Mouse (Mus musculus) midbrain, embryonic 11.5 days (tissue): ENCODE results near the gene Ankrd44. TPM values are rescaled to one million over a fixed set of nuclear protein-coding genes. Genes with fewer than 3 reads are reported as not detected.

Experiments used
- ATAC-seq: fragments of 200-750 bp; cut with Nextera tagmentation; 2 replicates; pipeline ENCODE4 v1.8.0; 2017; ENCODE audit warnings: moderate TSS enrichment, moderate library complexity; ENCODE audit not compliant: low FRiP score
- DNase-seq: peaks from one replicate; pipeline ENCODE4 v3.0.0; 2015; ENCODE audit warnings: low spot score; ENCODE audit errors: missing footprints
- H3K27ac ChIP-seq: fragments of 300-500 bp; sonication (generic); 2 replicates; pipeline ENCODE4 v1.5.1; 2014; ENCODE audit warnings: low read depth, low read length
- H3K27me3 ChIP-seq: fragments of 300-500 bp; sonication (generic); 2 replicates; pipeline ENCODE4 v1.6.1; 2014; ENCODE audit warnings: mild to moderate bottlenecking, low read length, moderate library complexity, mixed read lengths; ENCODE audit not compliant: control insufficient read depth, insufficient read depth
- H3K36me3 ChIP-seq: fragments of 300-500 bp; sonication (generic); 2 replicates; pipeline ENCODE4 v1.6.1; 2014; ENCODE audit warnings: mild to moderate bottlenecking, low read length, moderate library complexity, mixed read lengths; ENCODE audit not compliant: control insufficient read depth, insufficient read depth
- H3K4me1 ChIP-seq: fragments of 300-500 bp; sonication (generic); 2 replicates; pipeline ENCODE4 v1.6.1; 2014; ENCODE audit warnings: low read length; ENCODE audit not compliant: control insufficient read depth, insufficient read depth
- H3K4me2 ChIP-seq: fragments of 300-500 bp; sonication (generic); 2 replicates; pipeline ENCODE4 v1.6.1; 2014; ENCODE audit warnings: mild to moderate bottlenecking, moderate library complexity
- H3K4me3 ChIP-seq: fragments of 300-500 bp; sonication (generic); 2 replicates; pipeline ENCODE4 v1.5.1; 2014; ENCODE audit warnings: low read depth, low read length
- H3K9ac ChIP-seq: fragments of 300-500 bp; sonication (generic); 2 replicates; pipeline ENCODE4 v1.6.1; 2014; ENCODE audit warnings: low read length
- H3K9me3 ChIP-seq: fragments of 300-500 bp; sonication (generic); 2 replicates; pipeline ENCODE4 v1.6.1; 2016; ENCODE audit warnings: low read length; ENCODE audit not compliant: control insufficient read depth
- WGBS: fragments of 180-500 bp; shearing (Covaris S2); extraction: QIAGEN DNeasy Blood & Tissue Kit; methylation state at CpG from one replicate; pipeline ENCODE4 v1.1.7; 2014; 5-methylcytosine and 5-hydroxymethylcytosine counted together
- polyA plus RNA-seq: library from polyadenylated mRNA; unstranded; fragments of >200 nt; fragmentation: Nextera tagmentation; extraction: Ambion mirVana; gene quantifications from 2 replicates; pipeline ENCODE4 v1.2.1, GENCODE M21; 2014

Ankrd44 gene
- polyA plus RNA-seq, 1 experiment from 2014 or later: 10.1 TPM

- H3K4me1 ChIP-seq: peaks cover 11% of the 10 kb centered on the region
- no peak for ATAC-seq
- 86% methylated on average over 7 of the region's 7 CpGs for WGBS
These were observed 61.1 kb downstream of the Ankrd44 start for GRCm38 (mm10) chr1:54864928-54865652.

DNA sequence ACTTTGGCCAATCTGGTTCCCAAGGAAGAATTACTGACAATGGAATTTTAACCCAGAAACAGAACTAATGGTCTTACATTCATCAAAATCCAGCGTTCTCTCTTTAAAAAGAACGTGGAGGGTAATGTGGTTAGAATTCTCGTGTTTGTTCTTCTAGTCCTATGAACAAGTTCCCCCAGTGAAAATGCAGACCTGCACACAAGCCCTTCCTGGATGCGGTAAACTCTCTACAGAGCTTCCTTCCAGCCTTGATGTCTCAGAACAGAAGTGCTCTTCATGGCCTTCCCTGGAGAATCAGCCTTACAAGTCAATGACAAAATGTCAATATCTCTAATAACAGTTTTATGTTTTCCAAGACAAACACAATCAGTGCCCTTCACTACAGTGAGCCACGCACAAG, 65.8 kb downstream of the Ankrd44 start:
- no peak overlapping the region for H3K4me2 ChIP-seq
- H3K27me3 ChIP-seq: no peaks in the 10 kb centered on the region
- no peaks in the 10 kb centered on the region for H3K36me3 ChIP-seq
- H3K27ac ChIP-seq: no peak overlapping the region
- H3K4me1 ChIP-seq: peaks cover 5% of the 10 kb centered on the region; the same call in 1 of the 2 replicates
- no peaks in the 10 kb centered on the region for H3K9me3 ChIP-seq
- H3K9ac ChIP-seq: no peak overlapping the region
- DNase-seq (no peak), ATAC-seq (no peak)
- 88% methylated on average over 5 of the region's 5 CpGs for WGBS
- H3K4me3 ChIP-seq: no peak overlapping the region

More at GRCm38 (mm10) chr1:54864928-54865652, 61.1 kb downstream of the Ankrd44 start:
- Histone ChIP-seq H3K4me3 (no peak overlapping the region), H3K4me2 (no peak overlapping the region), H3K27me3 (no peaks in the 10 kb centered on the region), H3K9me3 (no peaks in the 10 kb centered on the region), H3K36me3 (no peaks in the 10 kb centered on the region), H3K27ac (no peak overlapping the region), H3K9ac (no peak overlapping the region)
- no peak for DNase-seq

DNA sequence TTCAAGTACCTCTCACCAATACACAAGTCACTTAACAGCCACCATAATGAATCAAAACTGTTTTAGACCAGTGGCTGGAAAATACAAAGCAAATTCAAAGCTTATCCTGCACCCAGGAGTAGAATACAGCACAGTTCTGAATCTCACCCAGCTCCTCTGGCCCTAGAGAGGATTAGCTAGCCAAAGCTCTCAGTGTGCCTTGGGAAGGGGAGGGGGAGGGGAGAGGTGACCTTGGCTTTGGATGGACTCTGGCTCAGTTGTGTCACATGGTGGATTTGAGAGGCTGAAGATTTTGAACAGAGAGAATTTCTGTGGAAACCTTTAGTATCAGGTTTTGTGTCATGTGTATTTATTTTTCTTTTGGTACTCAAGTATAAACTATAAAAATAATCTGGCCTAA, 66.3 kb downstream of the Ankrd44 start:
- DNase-seq (no peak), ATAC-seq (0 out of 2 replicates have a peak, but pooled peaks have one; percentile 62)
- H3K4me3 ChIP-seq: no peak overlapping the region
- H3K4me2 ChIP-seq: no peak overlapping the region
- H3K4me1 ChIP-seq: peaks cover 5% of the 10 kb centered on the region; the same call in 1 of the 2 replicates
- H3K9ac ChIP-seq: no peak overlapping the region
- no peaks in the 10 kb centered on the region for H3K36me3 ChIP-seq
- no peaks in the 10 kb centered on the region for H3K9me3 ChIP-seq
- no peak overlapping the region for H3K27ac ChIP-seq
- no peaks in the 10 kb centered on the region for H3K27me3 ChIP-seq

GRCm38 (mm10) chr1:54858898-54859297, 67.3 kb downstream of the Ankrd44 start:
- Histone ChIP-seq H3K27ac (no peak overlapping the region), H3K4me3 (no peak overlapping the region), H3K4me1 (peaks cover 5% of the 10 kb centered on the region; the same call in 1 of the 2 replicates), H3K9me3 (no peaks in the 10 kb centered on the region), H3K9ac (no peak overlapping the region), H3K36me3 (no peaks in the 10 kb centered on the region), H3K4me2 (no peak overlapping the region), H3K27me3 (no peaks in the 10 kb centered on the region)
- no peak for DNase-seq
- ATAC-seq: no peak
- 92% methylated on average over 2 of the region's 2 CpGs for WGBS

- Histone ChIP-seq H3K9ac (no peak overlapping the region), H3K4me3 (no peak overlapping the region), H3K36me3 (no peaks in the 10 kb centered on the region), H3K4me1 (0 out of 2 replicates have a peak, but pooled peaks cover 3% of the 10 kb centered on the region), H3K4me2 (no peak overlapping the region), H3K9me3 (no peaks in the 10 kb centered on the region), H3K27me3 (no peaks in the 10 kb centered on the region), H3K27ac (no peak overlapping the region)
- WGBS: 96% methylated on average over 7 of the region's 7 CpGs
- ATAC-seq (no peak), DNase-seq (no peak)
These were observed 69.7 kb downstream of the Ankrd44 start for GRCm38 (mm10) chr1:54856502-54856901.

- Histone ChIP-seq H3K9me3 (no peaks in the 10 kb centered on the region), H3K4me2 (no peak overlapping the region), H3K27ac (no peak overlapping the region), H3K4me3 (no peak overlapping the region), H3K36me3 (no peaks in the 10 kb centered on the region), H3K9ac (no peak overlapping the region), H3K27me3 (no peaks in the 10 kb centered on the region), H3K4me1 (0 out of 2 replicates have a peak, but pooled peaks cover 3% of the 10 kb centered on the region)
- ATAC-seq (no peak), DNase-seq (no peak)
- WGBS: 86% methylated on average over 3 of the region's 3 CpGs
These were observed 70.2 kb downstream of the Ankrd44 start for GRCm38 (mm10) chr1:54855970-54856369.

DNA sequence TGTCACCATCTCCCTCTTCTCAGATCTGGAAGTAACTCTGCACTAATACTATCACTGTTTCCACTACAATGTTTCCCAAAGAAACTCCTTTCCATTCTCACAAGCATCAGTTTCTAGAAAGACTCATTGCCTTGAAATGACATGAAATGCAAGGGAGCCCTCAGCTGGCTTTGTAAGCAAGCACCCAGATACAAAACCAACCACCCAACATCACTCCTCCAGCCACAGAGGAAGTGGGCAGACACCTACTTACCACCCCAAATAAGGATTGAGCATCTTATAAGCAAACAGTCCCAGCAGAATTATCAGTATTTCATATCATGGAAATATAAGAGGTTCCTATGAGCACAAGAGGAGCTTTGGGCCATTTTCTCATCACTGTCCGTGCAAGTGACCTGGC, 71.8 kb downstream of the Ankrd44 start:
- ATAC-seq: no peak
- no peaks in the 10 kb centered on the region for H3K9me3 ChIP-seq
- H3K4me3 ChIP-seq: no peak overlapping the region
- 91% methylated on average over 1 of the region's 1 CpGs for WGBS
- no peak overlapping the region for H3K27ac ChIP-seq
- H3K27me3 ChIP-seq: no peaks in the 10 kb centered on the region
- H3K9ac ChIP-seq: no peak overlapping the region
- H3K36me3 ChIP-seq: no peaks in the 10 kb centered on the region
- DNase-seq: no peak
- H3K4me1 ChIP-seq: no peaks in the 10 kb centered on the region
- H3K4me2 ChIP-seq: no peak overlapping the region

DNA sequence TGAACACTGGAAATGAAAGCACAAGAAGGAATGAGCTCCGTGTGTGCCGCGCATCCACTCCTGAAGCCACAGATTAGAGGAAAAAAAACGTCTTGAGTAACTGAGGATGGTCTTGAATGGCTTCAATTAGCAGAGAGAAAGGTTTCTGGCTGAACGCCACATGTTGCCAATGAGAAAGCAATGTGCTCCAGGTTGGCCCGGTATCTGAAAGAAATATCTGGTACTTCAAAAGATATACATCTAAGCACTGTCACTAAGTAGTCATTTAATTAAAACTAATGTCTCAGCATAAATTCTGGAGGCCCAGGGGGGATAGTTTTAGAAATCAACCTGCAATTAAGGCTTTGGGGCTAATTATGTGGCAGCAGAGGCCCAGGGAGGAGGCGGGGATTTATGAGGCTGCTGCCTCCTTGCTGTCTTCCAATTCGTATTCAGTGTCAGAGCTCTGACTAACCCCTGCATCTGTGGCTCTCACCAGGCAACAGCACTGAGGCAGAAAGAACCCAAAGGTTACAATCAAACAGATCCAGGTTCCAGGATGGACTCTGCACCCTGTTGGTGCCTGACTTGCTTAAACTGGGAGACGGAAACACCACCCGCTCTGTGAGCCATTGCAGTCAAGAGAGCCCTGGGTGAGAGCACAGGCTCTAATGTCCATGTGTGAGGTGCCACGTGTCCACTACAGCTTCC, 72.7 kb downstream of the Ankrd44 start:
- DNase-seq: no peak
- no peak overlapping the region for H3K27ac ChIP-seq
- H3K36me3 ChIP-seq: no peaks in the 10 kb centered on the region
- whole genome bisulfite sequencing: 70% methylated on average over 11 of the region's 11 CpGs
- no peaks in the 10 kb centered on the region for H3K9me3 ChIP-seq
- no peak for ATAC-seq
- no peaks in the 10 kb centered on the region for H3K4me1 ChIP-seq
- no peaks in the 10 kb centered on the region for H3K27me3 ChIP-seq
- H3K4me3 ChIP-seq: no peak overlapping the region
- H3K9ac ChIP-seq: no peak overlapping the region
- no peak overlapping the region for H3K4me2 ChIP-seq

- no peaks in the 10 kb centered on the region for H3K36me3 ChIP-seq
- no peak overlapping the region for H3K9ac ChIP-seq
- H3K4me1 ChIP-seq: no peaks in the 10 kb centered on the region
- no peak overlapping the region for H3K4me2 ChIP-seq
- ATAC-seq (no peak), DNase-seq (no peak)
- H3K27me3 ChIP-seq: no peaks in the 10 kb centered on the region
- H3K4me3 ChIP-seq: no peak overlapping the region
- WGBS: 83% methylated on average over 9 of the region's 9 CpGs
- H3K9me3 ChIP-seq: no peaks in the 10 kb centered on the region
- H3K27ac ChIP-seq: no peak overlapping the region
These were observed 74.6 kb downstream of the Ankrd44 start for GRCm38 (mm10) chr1:54851610-54852009.
